Mouse (Mus musculus) thymus, adult 2 months (tissue): Measurements from ENCODE around the gene Smco4. TPM values are rescaled to one million over a fixed set of nuclear protein-coding genes. Genes with fewer than 3 reads are reported as not detected.

Source experiments
- DNase-seq: peaks from one replicate; pipeline ENCODE4 v3.0.0; 2021
- H3K27ac ChIP-seq: fragments of 200-500 bp; 2 replicates; pipeline ENCODE4 v1.5.1; 2012; ENCODE audit warnings: low read length, control low read depth; ENCODE audit not compliant: control insufficient read depth, insufficient read depth
- H3K27me3 ChIP-seq: fragments of 200-500 bp; 2 replicates; pipeline ENCODE4 v1.6.1; 2012; ENCODE audit warnings: mild to moderate bottlenecking, low read length, moderate library complexity, mixed read lengths; ENCODE audit not compliant: control insufficient read depth, insufficient read depth
- H3K36me3 ChIP-seq: fragments of 200-500 bp; 2 replicates; pipeline ENCODE4 v1.6.1; 2012; ENCODE audit warnings: mild to moderate bottlenecking, low read length, moderate library complexity; ENCODE audit not compliant: control insufficient read depth, insufficient read depth
- H3K4me1 ChIP-seq: fragments of 200-500 bp; replicated peaks from 2 replicates; pipeline ENCODE4 v1.6.1; 2012; ENCODE audit warnings: low read length; ENCODE audit not compliant: control insufficient read depth, insufficient read depth
- H3K4me3 ChIP-seq: fragments of 200-500 bp; 2 replicates; pipeline ENCODE4 v1.5.1; 2012; ENCODE audit warnings: mild to moderate bottlenecking, low read length, control low read depth, moderate library complexity; ENCODE audit not compliant: control insufficient read depth, insufficient read depth
- CTCF ChIP-seq: fragments of 200-500 bp; IDR thresholded peaks from 2 replicates; pipeline ENCODE4 v1.5.1; 2012; ENCODE audit warnings: mild to moderate bottlenecking, control low read depth, low read length, moderate library complexity, borderline replicate concordance; ENCODE audit not compliant: control insufficient read depth, poor library complexity, insufficient read depth; ENCODE audit errors: extremely low read depth
- POLR2A ChIP-seq: fragments of 200-500 bp; IDR thresholded peaks from 2 replicates; pipeline ENCODE4 v1.6.1; 2012; ENCODE audit warnings: mild to moderate bottlenecking, low read length, control low read depth, moderate library complexity; ENCODE audit not compliant: control insufficient read depth, poor library complexity, insufficient read depth; ENCODE audit errors: extremely low read depth
- WGBS: fragments of 180-500 bp; shearing (Covaris S2); methylation state at CpG from one replicate; pipeline ENCODE4 v1.1.7; 2018; 5-methylcytosine and 5-hydroxymethylcytosine counted together
- polyA plus RNA-seq: library from polyadenylated mRNA; depleted of rRNA; stranded (reverse); fragments of >200 nt; gene quantifications from 2 replicates; pipeline ENCODE4 v1.2.3, GENCODE M21; 2012

The Smco4 gene
- polyA plus RNA-seq, 1 experiment, result 8.8 TPM

- no peaks in the 10 kb centered on the region for H3K4me1 ChIP-seq
- whole genome bisulfite sequencing, result 94% methylated on average over 1 of the region's 1 CpGs
- TF ChIP-seq CTCF, result no peak
- no peak for TF ChIP-seq POLR2A
- no peaks in the 10 kb centered on the region for H3K27me3 ChIP-seq
- H3K27ac ChIP-seq, result no peak overlapping the region
- H3K4me3 ChIP-seq, result no peak overlapping the region
- H3K36me3 ChIP-seq, result no peaks in the 10 kb centered on the region
- DNase-seq, result no peak
Observed at GRCm38 (mm10) chr9:15505288-15505687, 12.1 kb downstream of the Smco4 start.

- WGBS, result 98% methylated on average over 3 of the region's 3 CpGs
- Histone ChIP-seq H3K4me1 (no peaks in the 10 kb centered on the region), H3K4me3 (no peak overlapping the region), H3K27ac (no peak overlapping the region), H3K27me3 (no peaks in the 10 kb centered on the region), H3K36me3 (no peaks in the 10 kb centered on the region)
- TF ChIP-seq CTCF, result no peak
- no peak for DNase-seq
Observed at GRCm38 (mm10) chr9:15506863-15507262, 13.6 kb downstream of the Smco4 start.

GRCm38 (mm10) chr9:15507431-15507875, 14.2 kb downstream of the Smco4 start:
- H3K4me1 ChIP-seq, result no peaks in the 10 kb centered on the region
- TF ChIP-seq CTCF (no peak), POLR2A (no peak)
- H3K27ac ChIP-seq, result no peak overlapping the region
- no peak for DNase-seq
- no peaks in the 10 kb centered on the region for H3K36me3 ChIP-seq
- 91% methylated on average over 4 of the region's 4 CpGs for WGBS
- H3K27me3 ChIP-seq, result no peaks in the 10 kb centered on the region
- H3K4me3 ChIP-seq, result no peak overlapping the region

- TF ChIP-seq CTCF (no peak), POLR2A (no peak)
- no peak for DNase-seq
- H3K36me3 ChIP-seq, result no peaks in the 10 kb centered on the region
- 77% methylated on average over 3 of the region's 3 CpGs for WGBS
- H3K27ac ChIP-seq, result no peak overlapping the region
- no peak overlapping the region for H3K4me3 ChIP-seq
- H3K27me3 ChIP-seq, result no peaks in the 10 kb centered on the region
- no peaks in the 10 kb centered on the region for H3K4me1 ChIP-seq
Observed at GRCm38 (mm10) chr9:15509363-15509762, 16.1 kb downstream of the Smco4 start.

GRCm38 (mm10) chr9:15510557-15511310, 17.5 kb downstream of the Smco4 start:
- no peak for DNase-seq
- Histone ChIP-seq H3K27me3 (no peaks in the 10 kb centered on the region), H3K4me1 (no peaks in the 10 kb centered on the region), H3K36me3 (no peaks in the 10 kb centered on the region), H3K27ac (no peak overlapping the region), H3K4me3 (no peak overlapping the region)
- WGBS, result 45% methylated on average over 3 of the region's 3 CpGs
- TF ChIP-seq CTCF, result no peak
- TF ChIP-seq POLR2A, result no peak

GRCm38 (mm10) chr9:15512918-15513317, 19.7 kb downstream of the Smco4 start:
- Histone ChIP-seq H3K27ac (no peak overlapping the region), H3K27me3 (no peaks in the 10 kb centered on the region), H3K36me3 (no peaks in the 10 kb centered on the region), H3K4me3 (no peak overlapping the region), H3K4me1 (peaks cover 6% of the 10 kb centered on the region)
- no peak for DNase-seq
- TF ChIP-seq POLR2A (no peak), CTCF (no peak)
- 89% methylated on average over 7 of the region's 7 CpGs for WGBS

GRCm38 (mm10) chr9:15516007-15516406, 22.8 kb downstream of the Smco4 start:
- 94% methylated on average over 2 of the region's 2 CpGs for WGBS
- peaks cover 6% of the 10 kb centered on the region for H3K4me1 ChIP-seq

More at GRCm38 (mm10) chr9:15516007-15516406, 22.8 kb downstream of the Smco4 start:
- no peaks in the 10 kb centered on the region for H3K36me3 ChIP-seq
- DNase-seq, result no peak
- H3K27me3 ChIP-seq, result no peaks in the 10 kb centered on the region
- no peak for TF ChIP-seq POLR2A
- no peak for TF ChIP-seq CTCF
- no peak overlapping the region for H3K4me3 ChIP-seq
- H3K27ac ChIP-seq, result no peak overlapping the region
